Mouse (Mus musculus) kidney, adult 2 months (tissue): ENCODE results near the gene Hand2. TPM values are rescaled to one million over a fixed set of nuclear protein-coding genes. Genes with fewer than 3 reads are reported as not detected.

Experiments used
- DNase-seq: peaks from one replicate; pipeline ENCODE4 v3.0.0; 2021
- H3K27ac ChIP-seq: fragments of 200-500 bp; 2 replicates; pipeline ENCODE4 v1.5.1; 2012; ENCODE audit warnings: low read depth, low read length, control low read depth, inconsistent platforms; ENCODE audit not compliant: insufficient read depth
- H3K27me3 ChIP-seq: fragments of 200-500 bp; replicated peaks from 2 replicates; pipeline ENCODE4 v1.6.1; 2012; ENCODE audit warnings: mild to moderate bottlenecking, moderate library complexity, low read length, inconsistent platforms; ENCODE audit not compliant: control insufficient read depth, insufficient read depth
- H3K36me3 ChIP-seq: fragments of 200-500 bp; 2 replicates; pipeline ENCODE4 v1.6.1; 2012; ENCODE audit warnings: mild to moderate bottlenecking, moderate library complexity, low read length, inconsistent platforms; ENCODE audit not compliant: control insufficient read depth, insufficient read depth
- H3K4me1 ChIP-seq: fragments of 200-500 bp; 2 replicates; pipeline ENCODE4 v1.6.1; 2011; ENCODE audit warnings: low read length; ENCODE audit not compliant: control insufficient read depth, insufficient read depth
- H3K4me3 ChIP-seq: fragments of 200-500 bp; 2 replicates; pipeline ENCODE4 v1.5.1; 2011; ENCODE audit warnings: mild to moderate bottlenecking, low read depth, low read length, control low read depth; ENCODE audit not compliant: insufficient read depth
- CTCF ChIP-seq: fragments of 200-500 bp; conservative IDR thresholded peaks from 2 replicates; pipeline ENCODE4 v1.5.1; 2011; ENCODE audit warnings: low read depth, mild to moderate bottlenecking, control low read depth, low read length, moderate library complexity, mixed read lengths; ENCODE audit not compliant: insufficient read depth, insufficient read length
- POLR2A ChIP-seq: fragments of 200-500 bp; IDR thresholded peaks from one replicate; pipeline ENCODE4 v1.6.1; 2011; ENCODE audit warnings: low read depth, low read length, control low read depth
- WGBS: fragments of 180-500 bp; shearing (Covaris S2); methylation state at CpG from one replicate; pipeline ENCODE4 v1.1.7; 2018; 5-methylcytosine and 5-hydroxymethylcytosine counted together
- polyA plus RNA-seq: library from polyadenylated mRNA; depleted of rRNA; stranded (reverse); fragments of >200 nt; gene quantifications from 2 replicates; pipeline ENCODE4 v1.2.3, GENCODE M21; 2012

Hand2 gene
- polyA plus RNA-seq, 1 experiment: 0.33 TPM

DNA sequence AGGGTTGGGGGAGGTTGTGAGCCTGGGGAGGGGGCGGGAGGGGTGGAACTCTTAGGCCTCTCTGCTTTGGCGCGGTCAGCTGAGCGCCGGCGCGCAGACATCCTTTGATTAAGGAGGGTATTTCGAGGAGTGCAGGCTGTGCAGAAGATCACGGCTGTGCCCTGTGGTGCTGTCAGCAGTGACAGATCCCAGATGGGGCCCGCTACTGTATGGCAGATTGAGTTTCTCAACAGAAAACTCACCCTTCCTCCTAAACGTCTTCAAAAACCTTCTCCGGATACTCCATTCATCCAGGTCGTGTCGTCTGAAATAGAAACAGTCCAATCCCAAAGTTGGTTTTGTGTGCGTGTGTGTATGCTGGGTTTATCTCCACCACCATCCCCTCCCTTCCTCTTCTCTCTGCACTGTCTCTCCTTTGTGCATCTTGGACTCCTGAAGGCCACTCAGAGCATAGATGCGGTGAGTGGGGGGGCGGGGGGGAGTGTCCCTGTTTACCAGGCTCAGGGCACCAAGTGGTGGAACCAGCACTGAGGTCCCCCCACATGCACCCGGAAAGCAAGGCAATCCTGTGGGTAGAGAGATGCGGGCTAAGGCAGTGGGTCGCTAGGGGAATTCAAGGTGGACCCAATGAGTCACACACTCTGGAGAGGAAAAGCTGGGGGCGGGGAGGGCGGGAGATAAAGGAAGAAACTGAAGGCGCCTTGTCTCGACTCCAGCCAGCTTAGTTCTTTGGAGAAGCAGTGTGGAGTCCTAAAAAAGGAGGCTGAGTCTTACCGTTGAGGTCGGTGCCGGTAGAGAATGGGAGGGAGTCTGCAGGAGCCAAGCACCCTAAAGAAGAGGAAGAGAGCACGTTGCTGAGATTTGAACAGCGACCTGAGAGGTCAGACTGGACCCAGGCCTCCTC is 11.2 kb downstream of the Hand2 start:
- 5% methylated on average over 29 of the region's 29 CpGs for WGBS
- TF ChIP-seq POLR2A: no peak
- no peak for TF ChIP-seq CTCF
- H3K4me1 ChIP-seq: no peaks in the 10 kb centered on the region
- H3K36me3 ChIP-seq: no peaks in the 10 kb centered on the region
- no peak overlapping the region for H3K27ac ChIP-seq
- DNase-seq: no peak
- peaks cover 12% of the 10 kb centered on the region for H3K27me3 ChIP-seq
- H3K4me3 ChIP-seq: no peak overlapping the region

DNA sequence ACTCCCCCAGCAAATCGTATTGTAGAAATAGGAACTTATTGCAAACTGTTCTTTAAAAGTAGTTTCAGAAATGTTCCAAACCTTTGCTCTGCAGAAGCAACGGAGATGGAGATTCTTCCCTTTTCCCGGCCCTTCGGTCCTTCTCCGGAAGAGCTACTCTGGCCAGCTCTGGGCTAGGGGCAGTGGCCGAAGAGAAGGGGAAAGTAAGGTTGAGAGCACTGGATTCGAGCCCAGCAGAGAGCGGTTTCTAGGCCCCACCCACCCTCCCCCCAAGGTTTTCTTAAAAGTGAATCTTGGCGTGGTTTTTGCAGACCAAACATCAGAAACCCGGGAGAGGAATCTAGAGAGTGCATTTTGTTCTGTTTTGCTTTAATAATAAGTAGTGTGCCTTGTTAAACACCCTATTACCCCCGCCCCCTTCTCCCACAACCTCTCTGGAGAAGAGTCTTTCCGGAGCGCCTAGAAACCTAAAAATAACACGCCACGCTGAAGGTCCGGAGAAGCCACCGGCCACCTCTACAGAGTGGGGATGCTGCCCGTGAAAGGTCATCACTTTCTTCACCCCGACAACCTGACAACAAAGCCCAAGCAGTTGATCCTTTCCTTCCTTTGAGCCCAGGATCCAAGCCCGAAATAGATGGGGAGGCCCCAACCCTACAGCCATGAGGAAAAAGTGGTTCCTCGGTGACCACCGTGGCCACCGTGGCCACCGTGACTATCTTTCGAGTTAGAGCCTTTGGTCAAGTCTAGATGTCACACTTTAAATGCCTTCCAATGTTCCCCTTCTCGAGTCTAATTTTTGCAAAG is 12.1 kb downstream of the Hand2 start:
- TF ChIP-seq POLR2A: no peak
- TF ChIP-seq CTCF: no peak
- Histone ChIP-seq H3K4me1 (no peaks in the 10 kb centered on the region), H3K36me3 (no peaks in the 10 kb centered on the region), H3K4me3 (no peak overlapping the region), H3K27me3 (peaks cover 12% of the 10 kb centered on the region), H3K27ac (no peak overlapping the region)
- 3% methylated on average over 26 of the region's 26 CpGs for WGBS
- DNase-seq: no peak

DNA sequence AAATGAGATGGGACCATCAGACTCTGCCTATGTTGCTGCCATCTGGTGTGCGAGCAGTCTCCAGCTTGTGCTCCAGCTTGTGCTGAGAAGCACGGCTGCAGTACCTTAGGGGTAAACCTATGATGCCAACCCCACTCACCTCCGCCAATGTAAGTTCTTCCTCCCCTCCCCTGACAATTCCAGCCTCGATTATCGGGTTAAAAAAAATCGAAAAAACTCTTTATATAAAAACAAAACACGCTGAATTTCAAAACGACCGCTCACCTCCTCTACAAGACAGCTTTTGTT is 12.6 kb downstream of the Hand2 start:
- no peak for DNase-seq
- Histone ChIP-seq H3K27me3 (peaks cover 12% of the 10 kb centered on the region), H3K27ac (no peak overlapping the region), H3K36me3 (no peaks in the 10 kb centered on the region), H3K4me3 (no peak overlapping the region), H3K4me1 (no peaks in the 10 kb centered on the region)
- TF ChIP-seq POLR2A (no peak), CTCF (0 out of 2 replicates have a peak, but pooled peaks have one; percentile 5)
- 3% methylated on average over 9 of the region's 9 CpGs for WGBS

DNA sequence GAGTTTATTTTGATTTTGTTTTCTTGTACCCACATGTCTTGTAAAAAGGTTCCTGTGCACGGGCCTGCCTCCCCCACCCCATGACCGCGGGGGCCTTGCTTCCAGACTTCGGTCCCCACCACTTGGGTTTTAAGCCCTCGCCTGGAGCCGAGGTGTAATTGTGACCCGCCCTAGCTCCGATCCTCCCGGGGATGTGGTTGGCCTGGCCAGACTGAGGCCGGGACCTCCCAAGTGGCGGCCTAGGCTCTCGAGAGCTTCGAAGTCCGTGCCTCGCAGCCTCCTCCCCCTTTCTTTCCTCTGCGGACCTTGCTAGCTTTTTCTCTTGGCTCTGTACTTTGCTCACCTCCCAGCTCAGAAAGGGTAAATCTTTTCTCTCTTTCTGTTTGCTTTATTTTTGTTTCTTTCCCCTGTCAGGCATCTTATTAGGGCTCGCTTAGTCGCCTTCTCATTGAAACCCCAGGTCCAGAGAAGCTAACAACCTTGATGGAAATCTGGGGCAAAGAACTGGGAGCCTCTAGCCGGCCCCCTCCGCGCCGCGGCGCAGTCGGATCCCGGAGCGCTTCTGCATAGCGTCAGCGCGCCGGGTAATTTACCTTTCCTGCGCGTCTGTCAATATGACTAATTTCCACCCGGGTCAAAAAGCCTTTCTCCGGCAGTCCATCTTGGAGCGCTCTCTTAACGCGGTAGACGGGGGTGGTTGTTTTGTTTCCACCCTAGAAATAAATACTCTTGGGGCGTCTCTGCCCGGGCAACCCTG is 13.2 kb downstream of the Hand2 start:
- TF ChIP-seq CTCF: no peak
- Histone ChIP-seq H3K4me3 (no peak overlapping the region), H3K4me1 (no peaks in the 10 kb centered on the region), H3K27me3 (peaks cover 11% of the 10 kb centered on the region), H3K27ac (no peak overlapping the region), H3K36me3 (no peaks in the 10 kb centered on the region)
- 3% methylated on average over 41 of the region's 41 CpGs for WGBS
- DNase-seq: no peak

DNA sequence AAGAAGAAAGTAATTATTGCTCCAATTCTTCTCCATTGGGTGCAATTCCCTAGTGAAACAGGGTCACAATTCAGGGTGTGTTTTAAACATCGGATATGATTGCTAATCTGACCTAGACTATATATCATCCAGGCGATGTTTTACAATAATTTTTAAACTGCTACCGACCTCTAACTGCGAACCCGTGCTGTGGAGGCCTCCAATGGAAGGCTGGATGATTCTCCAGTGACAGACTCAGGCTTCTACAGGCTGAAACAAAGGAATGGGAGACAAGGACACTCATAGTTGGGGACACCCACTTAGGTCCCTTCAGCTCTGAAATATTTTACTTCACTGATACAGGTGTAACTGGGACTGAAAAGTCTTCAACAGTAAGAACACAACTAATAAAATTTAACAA is 13.9 kb downstream of the Hand2 start:
- WGBS: 9% methylated on average over 5 of the region's 5 CpGs
- no peaks in the 10 kb centered on the region for H3K36me3 ChIP-seq
- TF ChIP-seq CTCF (no peak), POLR2A (no peak)
- no peak overlapping the region for H3K27ac ChIP-seq
- no peak overlapping the region for H3K4me3 ChIP-seq
- H3K4me1 ChIP-seq: no peaks in the 10 kb centered on the region
- no peak for DNase-seq
- H3K27me3 ChIP-seq: peaks cover 7% of the 10 kb centered on the region

DNA sequence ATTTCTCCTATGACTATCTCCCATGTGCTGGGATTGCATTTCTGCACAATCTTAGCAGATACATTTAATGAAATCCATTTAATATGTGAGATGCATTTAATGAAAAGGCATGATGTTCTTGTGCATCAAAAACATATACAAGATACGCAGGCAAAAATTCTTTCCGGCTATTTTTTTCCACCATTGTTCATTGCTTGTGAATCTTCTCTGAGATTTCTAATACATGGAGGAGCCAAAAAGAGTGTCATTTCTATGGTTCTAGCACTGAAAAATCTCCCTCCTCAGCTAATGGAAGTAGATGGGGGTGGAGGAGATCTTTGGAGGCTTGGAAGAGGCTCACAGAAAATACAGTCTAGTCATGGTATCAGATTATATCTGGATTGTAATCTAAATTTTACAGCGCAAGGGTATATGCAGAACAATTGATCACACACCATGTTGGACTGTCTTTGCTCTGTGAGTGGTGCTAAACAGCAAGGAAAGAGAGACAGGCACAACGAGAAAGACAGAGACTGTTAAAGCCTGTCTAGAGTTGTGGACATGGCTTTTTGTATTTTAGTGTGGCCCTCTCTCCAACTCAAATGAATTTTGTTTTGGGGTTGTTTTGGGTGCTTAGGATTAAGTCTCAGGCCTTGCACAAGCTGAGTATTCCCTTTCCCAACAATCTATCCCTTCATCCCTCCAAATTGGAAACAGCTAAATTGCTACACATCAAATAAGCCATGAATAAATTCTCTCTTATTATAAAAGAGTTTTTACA is 16.7 kb downstream of the Hand2 start:
- H3K36me3 ChIP-seq: no peaks in the 10 kb centered on the region
- 34% methylated on average over 4 of the region's 4 CpGs for WGBS
- no peak overlapping the region for H3K27ac ChIP-seq
- DNase-seq: no peak
- H3K4me1 ChIP-seq: no peaks in the 10 kb centered on the region
- peaks cover 7% of the 10 kb centered on the region for H3K27me3 ChIP-seq
- H3K4me3 ChIP-seq: no peak overlapping the region
- TF ChIP-seq CTCF (no peak), POLR2A (no peak)
